Mouse (Mus musculus): ENCODE measurements around the gene Gm49398.
A peak's percentile ranks its signal among the peaks of the same experiment; 100 is the strongest.

Gm49398 gene

DNA sequence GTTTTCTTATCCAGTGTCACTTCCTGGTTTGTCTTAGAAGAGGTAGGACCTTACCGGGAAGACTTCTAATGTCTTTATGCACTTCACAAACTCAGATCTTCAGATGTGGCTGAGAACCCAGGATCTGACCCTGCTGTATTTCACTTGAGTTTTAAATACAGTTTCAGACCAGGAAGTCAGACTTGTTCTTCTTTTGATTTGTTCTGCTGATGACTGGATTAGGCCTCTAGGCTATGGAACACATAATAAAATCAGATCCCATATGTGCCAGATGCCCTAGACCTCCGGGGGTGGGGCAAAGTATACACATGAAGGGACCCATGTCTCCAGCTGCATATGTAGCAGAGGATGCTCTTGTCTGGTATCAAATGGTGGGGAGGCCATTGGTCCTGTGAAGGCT is at the start of gene Gm49398:
Gene Gm49398, minus strand, starts transcription at position 101 of the 400 bp plus-strand sequence.
- DNase-seq = no peak

DNA sequence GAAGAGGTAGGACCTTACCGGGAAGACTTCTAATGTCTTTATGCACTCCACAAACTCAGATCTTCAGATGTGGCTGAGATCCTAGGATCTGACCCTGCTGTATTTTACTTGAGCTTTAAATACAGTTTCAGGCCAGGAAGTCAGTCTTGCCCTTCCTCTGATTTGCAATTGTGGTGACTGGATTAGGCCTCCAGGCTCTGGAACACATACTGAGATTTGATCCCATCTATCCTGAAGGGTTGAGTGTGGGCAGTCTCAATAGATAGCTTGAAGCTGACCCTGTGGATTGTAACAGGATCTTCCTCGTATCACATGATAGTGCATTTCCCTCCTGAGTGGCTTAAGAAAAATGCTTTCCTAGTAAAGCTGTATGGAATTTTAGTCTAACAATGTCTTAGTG is 33.4 kb downstream of the Gm49398 start, which contains the start of gene Cts8:
Gene Cts8, minus strand, starts transcription at position 101 of the 400 bp plus-strand sequence.
- no peak for DNase-seq

DNA sequence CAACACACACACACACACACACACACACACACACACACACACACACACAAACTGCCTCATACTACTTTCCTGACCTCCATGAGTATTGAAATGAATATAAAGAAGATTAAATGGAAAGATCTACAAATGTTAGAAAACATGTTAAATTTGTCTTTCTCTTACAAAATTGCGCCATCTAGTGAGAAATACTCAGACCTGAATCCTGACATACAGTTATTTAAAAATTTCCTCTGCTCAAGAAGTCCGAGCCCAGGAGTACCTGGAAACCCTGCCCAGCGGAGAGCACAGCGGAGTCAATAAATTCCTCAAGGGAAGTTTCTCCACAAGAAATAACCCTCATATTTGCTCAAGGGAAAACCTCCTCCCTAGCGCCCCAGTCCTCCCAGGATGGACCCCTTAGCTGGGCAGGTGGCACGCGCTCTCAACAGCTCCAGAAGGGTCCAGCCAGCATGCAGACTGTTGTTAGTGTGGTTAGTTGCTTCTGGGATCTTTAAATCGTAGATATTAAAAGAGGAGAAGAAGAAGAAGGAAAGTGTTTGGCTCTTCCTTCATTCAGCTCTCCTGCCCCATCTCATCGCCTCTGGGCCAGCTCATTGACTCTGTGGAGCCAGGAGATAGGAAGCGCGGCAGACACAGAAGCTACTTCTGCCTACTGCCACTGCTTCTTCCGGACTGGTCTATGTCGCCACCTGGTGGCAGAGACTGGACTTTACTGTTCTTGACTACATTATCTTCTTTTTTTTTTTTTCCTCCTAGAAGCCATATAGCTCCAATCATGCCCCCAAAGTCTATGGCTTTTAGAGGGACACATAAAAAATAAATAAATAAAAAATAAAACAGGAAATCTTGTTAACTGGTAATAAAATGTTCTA is 47.3 kb downstream of the Gm49398 start:
- peak; percentile 66 for DNase-seq

DNA sequence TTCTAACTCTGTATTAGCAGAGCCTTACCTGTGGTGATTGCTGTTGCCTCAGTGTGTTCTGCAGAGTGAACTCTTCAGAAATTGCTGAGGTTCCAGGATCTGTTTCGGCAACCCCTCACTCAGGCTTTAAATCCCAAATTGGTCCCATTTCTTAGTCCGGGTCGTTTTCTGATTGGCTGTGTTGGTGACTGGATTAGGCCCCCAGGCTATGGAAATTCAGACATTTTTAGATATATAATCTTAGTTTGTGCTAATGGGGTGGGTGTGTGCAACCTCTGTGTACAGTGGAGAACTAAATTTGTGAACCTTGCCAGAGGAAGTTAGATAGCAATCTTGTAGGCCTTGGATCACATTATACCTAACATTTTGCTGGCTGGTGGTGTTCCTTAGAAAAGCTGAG is 85.3 kb downstream of the Gm49398 start, which contains the start of gene Cts6:
Gene Cts6, minus strand, starts transcription at position 101 of the 400 bp plus-strand sequence.
- no peak for DNase-seq

Data from kidney, adult 9 months (tissue).